Mouse (Mus musculus): Measurements from ENCODE around the gene Gm8947. TPM values are rescaled to one million over a fixed set of nuclear protein-coding genes. Genes with fewer than 3 reads are reported as not detected.
A peak's percentile ranks its signal among the peaks of the same experiment; 100 is the strongest.

Gene Gm8947
- total RNA-seq, 2 experiments from 2014 or later = 0.28 TPM; not detected in 1

DNA sequence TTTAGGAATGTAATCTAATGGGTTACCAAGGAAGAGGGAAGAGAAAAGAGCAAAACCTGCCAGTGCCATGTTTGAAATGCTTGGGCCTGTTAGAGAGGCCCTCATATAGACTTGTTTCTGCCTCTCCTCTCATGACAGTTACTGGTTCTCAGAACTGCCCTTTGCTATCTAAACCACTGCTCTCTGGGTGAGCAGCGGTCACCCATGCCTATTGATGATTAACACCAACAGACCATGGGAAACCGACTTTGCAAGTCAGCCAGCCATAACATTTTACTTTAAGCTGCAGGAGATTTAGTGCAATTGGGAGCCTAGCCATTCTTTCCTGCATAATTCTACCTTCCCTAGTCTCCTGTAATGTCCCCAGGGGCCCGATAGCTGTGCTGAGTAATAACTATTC is 24.2 kb downstream of the Gm8947 start:
- intact Hi-C loops (cut with DNase I) = no loop called here
- no peak overlapping the region for H3K4me3 ChIP-seq
- no peak overlapping the region for H3K27ac ChIP-seq
- no peak for DNase-seq
- no peak for TF ChIP-seq CTCF (IDR thresholded peaks at IDR 0.05)

GRCm38 (mm10) chr1:151219045-151219444 is 26.9 kb downstream of the Gm8947 start:
- intact Hi-C loops (cut with DNase I) = no loop called here
- TF ChIP-seq CTCF (IDR thresholded peaks at IDR 0.05) = no peak
- Histone ChIP-seq H3K4me3 (no peak overlapping the region), H3K27ac (no peak overlapping the region)
- no peak for DNase-seq

- Histone ChIP-seq H3K27ac (no peak overlapping the region), H3K4me3 (no peak overlapping the region)
- intact Hi-C loops (cut with DNase I) = no loop called here
- DNase-seq = no peak
- TF ChIP-seq CTCF (IDR thresholded peaks at IDR 0.05) = no peak
These were observed 27.9 kb downstream of the Gm8947 start for GRCm38 (mm10) chr1:151220098-151220497.

- intact Hi-C loops (cut with DNase I) = no loop called here
- no peak for TF ChIP-seq CTCF (IDR thresholded peaks at IDR 0.05)
- DNase-seq = no peak
These were observed 30.5 kb downstream of the Gm8947 start for GRCm38 (mm10) chr1:151222561-151223267.

DNA sequence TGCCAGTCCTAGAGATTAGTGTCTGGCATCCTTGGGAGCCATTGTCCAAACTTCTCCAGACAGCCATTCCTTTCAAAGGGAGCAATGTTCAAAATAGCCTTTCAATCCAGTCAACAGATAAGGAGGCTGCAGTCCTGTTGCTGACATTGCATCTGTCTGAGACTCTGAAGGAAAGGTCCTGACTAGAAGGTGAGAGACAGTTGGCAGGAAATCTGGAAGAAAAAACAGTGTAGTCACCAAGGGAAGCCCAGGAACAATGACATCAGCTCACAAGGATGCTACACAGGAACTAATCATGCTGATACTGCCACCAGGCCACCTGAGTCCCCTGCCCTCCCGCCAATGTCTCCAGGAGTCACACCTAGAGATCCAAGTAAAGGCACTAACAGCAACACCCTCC is 31.2 kb downstream of the Gm8947 start:
- no peak for DNase-seq
- Histone ChIP-seq H3K27ac (no peak overlapping the region), H3K4me3 (no peak overlapping the region)
- TF ChIP-seq CTCF (IDR thresholded peaks at IDR 0.05) = no peak
- intact Hi-C loops (cut with DNase I) = no loop called here

More at GRCm38 (mm10) chr1:151222561-151223267, 30.5 kb downstream of the Gm8947 start:
- Histone ChIP-seq H3K27ac (no peak overlapping the region), H3K4me3 (no peak overlapping the region)

- intact Hi-C loops (cut with DNase I) = no loop called here
- no peak for DNase-seq
- Histone ChIP-seq H3K27ac (no peak overlapping the region), H3K4me3 (no peak overlapping the region)
- no peak for TF ChIP-seq CTCF (IDR thresholded peaks at IDR 0.05)
These were observed 32.4 kb downstream of the Gm8947 start for GRCm38 (mm10) chr1:151224536-151224935.

DNA sequence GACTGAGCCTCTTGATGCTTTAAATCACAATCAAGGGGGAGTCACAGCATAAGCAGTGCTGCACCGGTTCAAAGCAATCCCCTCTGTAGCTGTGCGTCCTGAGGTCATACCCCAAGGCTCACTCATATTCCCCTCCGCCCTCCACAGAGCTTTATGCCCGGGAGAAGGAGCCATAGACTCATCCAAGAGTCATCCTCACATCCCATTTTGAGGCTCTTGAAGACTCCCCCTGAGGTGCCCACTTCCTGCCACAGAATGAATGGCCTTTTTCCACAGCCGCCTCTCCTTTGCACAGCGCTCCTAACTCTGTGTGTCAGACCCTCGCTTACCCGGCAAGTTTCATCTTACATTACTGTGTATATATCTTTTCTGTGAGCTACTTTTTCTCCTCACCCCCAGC is 35.3 kb downstream of the Gm8947 start:
- H3K4me3 ChIP-seq = no peak overlapping the region
- TF ChIP-seq CTCF (IDR thresholded peaks at IDR 0.05) = no peak
- DNase-seq = no peak
- H3K27ac ChIP-seq = no peak overlapping the region
- intact Hi-C loops (cut with DNase I) = no loop called here

- no peak for TF ChIP-seq CTCF (IDR thresholded peaks at IDR 0.05)
- intact Hi-C loops (cut with DNase I) = no loop called here
- Histone ChIP-seq H3K4me3 (no peak overlapping the region), H3K27ac (no peak overlapping the region)
- DNase-seq = no peak
These were observed 36.3 kb downstream of the Gm8947 start for GRCm38 (mm10) chr1:151228320-151228989.

DNA sequence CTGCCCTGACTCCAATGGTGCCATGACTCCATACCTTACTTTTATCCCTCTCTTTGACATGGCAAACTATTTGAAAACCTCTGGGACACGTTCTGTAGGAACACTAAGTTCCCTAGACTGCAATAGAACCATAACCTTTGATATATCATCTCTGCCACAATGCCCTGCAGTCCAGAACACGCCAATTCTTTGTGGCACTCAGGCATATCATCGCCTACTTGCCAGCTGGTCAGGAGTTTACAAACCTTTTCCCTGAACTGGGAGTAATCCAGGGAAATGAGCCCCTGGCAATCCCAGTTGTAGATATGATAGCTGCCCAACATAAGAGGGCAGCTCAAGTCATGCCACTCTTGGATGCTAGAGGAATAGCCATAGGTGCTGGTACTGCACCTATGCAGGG is 40.2 kb downstream of the Gm8947 start:
- no peak overlapping the region for H3K4me3 ChIP-seq
- intact Hi-C loops (cut with DNase I) = no loop called here
- no peak for TF ChIP-seq CTCF (IDR thresholded peaks at IDR 0.05)
- H3K27ac ChIP-seq = no peak overlapping the region
- DNase-seq = no peak

DNA sequence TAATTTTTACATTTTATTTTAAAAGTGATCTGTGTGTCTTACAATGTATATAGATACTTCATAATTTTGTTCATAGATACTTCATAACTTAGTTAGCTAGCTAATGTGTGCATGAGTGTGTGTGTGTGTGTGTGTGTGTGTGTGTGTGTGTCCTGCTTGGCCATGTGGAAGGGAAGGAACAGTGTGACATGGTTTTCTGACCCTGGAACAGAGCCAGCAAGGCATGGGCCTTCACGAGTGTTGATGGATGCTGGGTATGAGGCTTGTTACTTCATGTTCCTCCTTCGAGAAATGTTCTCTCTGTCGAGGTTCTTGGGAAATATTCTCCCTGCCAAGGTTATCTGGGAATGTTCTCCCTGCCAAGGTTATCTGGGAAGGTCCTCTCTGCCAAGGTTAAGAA is 41.6 kb downstream of the Gm8947 start:
- intact Hi-C loops (cut with DNase I) = no loop called here
- no peak for DNase-seq
- Histone ChIP-seq H3K27ac (no peak overlapping the region), H3K4me3 (no peak overlapping the region)
- no peak for TF ChIP-seq CTCF (IDR thresholded peaks at IDR 0.05)

GRCm38 (mm10) chr1:151235574-151235973 is 43.4 kb downstream of the Gm8947 start:
- no peak for TF ChIP-seq CTCF (IDR thresholded peaks at IDR 0.05)
- DNase-seq = no peak
- intact Hi-C loops (cut with DNase I) = no loop called here
- Histone ChIP-seq H3K27ac (peak overlapping the region; percentile 72), H3K4me3 (no peak overlapping the region)

GRCm38 (mm10) chr1:151236141-151236930 is 44.2 kb downstream of the Gm8947 start:
- DNase-seq = peak; percentile 66
- Histone ChIP-seq H3K4me3 (peak overlapping the region; percentile 26), H3K27ac (peak overlapping the region; percentile 72)
- intact Hi-C loops (cut with DNase I) = no loop called here
- TF ChIP-seq CTCF (IDR thresholded peaks at IDR 0.05) = no peak

DNA sequence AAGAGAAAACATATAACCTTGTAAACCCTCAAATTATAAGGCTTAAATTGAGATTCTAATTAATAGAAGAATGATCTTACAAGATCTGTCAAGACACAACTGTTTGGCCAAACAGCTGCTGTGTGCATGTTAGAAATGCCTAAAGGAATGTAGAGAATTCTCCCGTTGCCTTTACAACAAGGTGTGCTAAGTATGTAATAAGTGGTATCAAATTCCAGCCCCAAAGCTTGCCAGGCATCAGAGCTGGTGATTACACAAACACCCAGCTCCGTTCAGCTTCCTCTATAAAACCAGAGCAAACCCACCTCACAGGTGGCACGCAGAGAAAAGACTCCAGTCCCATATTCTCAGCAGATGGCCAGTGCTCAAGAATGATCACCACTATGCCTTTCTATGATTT is 45.6 kb downstream of the Gm8947 start:
- DNase-seq = no peak
- TF ChIP-seq CTCF (IDR thresholded peaks at IDR 0.05) = no peak
- no peak overlapping the region for H3K27ac ChIP-seq
- intact Hi-C loops (cut with DNase I) = no loop called here
- no peak overlapping the region for H3K4me3 ChIP-seq
